Mouse (Mus musculus) cortical plate, adult 2 months (tissue): ENCODE results near the gene Pfdn2.

Experiments
- CTCF ChIP-seq: fragments of 200-500 bp; IDR thresholded peaks from 2 replicates; pipeline ENCODE4 v1.5.1; 2011; ENCODE audit warnings: mild to moderate bottlenecking, control low read depth, low read length; ENCODE audit not compliant: insufficient read depth; ENCODE audit errors: extremely low read depth
- POLR2A ChIP-seq: fragments of 200-500 bp; IDR thresholded peaks from 2 replicates; pipeline ENCODE4 v1.6.1; 2011; ENCODE audit warnings: mild to moderate bottlenecking, low read length, control low read depth; ENCODE audit not compliant: insufficient read depth; ENCODE audit errors: extremely low read depth

- TF ChIP-seq CTCF (no peak), POLR2A (no peak)
These were observed 2.9 kb upstream of the Pfdn2 start for GRCm38 (mm10) chr1:171342262-171343207.
